Mouse (Mus musculus): ENCODE measurements around the gene Ints5. TPM values are rescaled to one million over a fixed set of nuclear protein-coding genes. Genes with fewer than 3 reads are reported as not detected.
A peak's percentile ranks its signal among the peaks of the same experiment; 100 is the strongest.

Ints5 gene
- total RNA-seq, 2 experiments from 2014 or later, result 8.3 to 9.4 TPM

- DNase-seq, result peak; percentile 92
Observed at GRCm38 (mm10) chr19:8929224-8930088, 36.7 kb downstream of the Ints5 start, which contains the start of the genes Rom1 and Eml3. Gene Rom1, minus strand, starts transcription at chr19:8929356. Gene Eml3, plus strand, starts transcription at chr19:8929552.

GRCm38 (mm10) chr19:8930117-8930516, 37.3 kb downstream of the Ints5 start:
- DNase-seq, result no peak

DNA sequence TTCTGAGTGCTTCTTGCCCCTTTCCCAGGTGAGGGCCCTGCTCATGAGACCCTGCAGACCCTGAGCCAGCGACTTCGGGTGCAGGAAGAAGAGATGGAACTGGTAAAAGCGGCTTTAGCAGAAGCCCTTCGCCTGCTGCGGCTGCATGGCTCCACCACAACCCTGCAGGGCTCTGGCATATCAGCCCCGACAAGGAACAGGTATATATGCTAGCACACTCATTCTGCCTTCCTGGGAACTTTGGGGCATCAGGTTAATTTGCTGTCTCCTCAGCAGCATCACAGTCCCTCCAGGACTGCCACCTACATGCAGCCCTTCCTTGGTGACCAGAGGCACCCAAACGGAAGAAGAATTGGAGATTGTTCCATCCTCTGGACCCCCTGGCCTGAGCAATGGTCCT, 38.0 kb downstream of the Ints5 start:
- DNase-seq, result no peak

GRCm38 (mm10) chr19:8936736-8937135, 43.9 kb downstream of the Ints5 start:
- DNase-seq, result no peak

DNA sequence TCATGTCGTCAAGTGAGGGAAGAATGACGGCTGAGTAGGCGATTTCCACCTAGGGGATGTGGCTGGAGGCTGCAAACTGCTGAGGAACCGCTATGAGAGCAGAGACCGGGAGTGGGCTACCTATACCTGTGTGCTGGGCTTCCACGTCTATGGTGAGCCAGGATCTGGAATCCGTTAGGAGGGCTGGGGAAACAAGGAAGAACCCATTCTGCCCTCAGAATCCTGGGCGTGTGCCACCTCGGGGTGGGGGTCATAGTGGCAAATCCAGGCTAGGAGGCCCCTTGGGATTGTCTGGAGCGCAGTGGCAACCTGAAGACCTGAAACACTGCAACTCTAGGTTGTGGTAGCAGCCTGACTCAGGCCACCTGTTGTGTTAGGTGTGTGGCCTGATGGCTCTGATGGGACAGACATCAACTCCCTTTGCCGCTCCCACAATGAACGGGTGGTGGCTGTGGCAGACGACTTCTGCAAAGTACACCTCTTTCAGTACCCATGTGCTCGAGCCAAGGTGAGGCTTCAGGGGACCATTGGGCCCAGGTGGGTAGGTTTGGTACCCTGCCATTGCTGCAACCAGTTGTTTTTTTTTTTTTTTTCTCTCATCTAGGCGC, 47.8 kb downstream of the Ints5 start:
- DNase-seq, result no peak

DNA sequence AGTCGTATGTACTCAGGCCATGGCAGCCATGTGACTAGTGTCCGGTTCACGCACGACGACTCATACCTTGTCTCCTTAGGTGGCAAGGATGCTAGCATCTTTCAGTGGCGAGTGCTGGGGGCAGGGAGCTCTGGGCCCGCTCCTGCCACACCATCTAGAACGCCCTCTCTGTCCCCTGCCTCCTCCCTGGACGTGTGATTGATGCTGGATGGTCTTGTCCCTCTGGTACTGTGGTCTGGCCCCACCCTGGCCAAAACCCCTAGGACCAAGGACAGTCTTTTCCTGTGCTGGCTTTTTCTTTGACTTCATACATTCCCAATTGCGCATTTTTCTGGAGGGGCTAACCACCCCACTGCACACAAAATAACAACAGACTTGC, 48.3 kb downstream of the Ints5 start:
- DNase-seq, result no peak

GRCm38 (mm10) chr19:8941515-8942217, 48.9 kb downstream of the Ints5 start, which contains the start of gene Mta2:
Gene Mta2, plus strand, starts transcription at chr19:8941875.
- DNase-seq, result peak; percentile 97

GRCm38 (mm10) chr19:8942276-8942964, 49.6 kb downstream of the Ints5 start:
- no peak for DNase-seq

DNA sequence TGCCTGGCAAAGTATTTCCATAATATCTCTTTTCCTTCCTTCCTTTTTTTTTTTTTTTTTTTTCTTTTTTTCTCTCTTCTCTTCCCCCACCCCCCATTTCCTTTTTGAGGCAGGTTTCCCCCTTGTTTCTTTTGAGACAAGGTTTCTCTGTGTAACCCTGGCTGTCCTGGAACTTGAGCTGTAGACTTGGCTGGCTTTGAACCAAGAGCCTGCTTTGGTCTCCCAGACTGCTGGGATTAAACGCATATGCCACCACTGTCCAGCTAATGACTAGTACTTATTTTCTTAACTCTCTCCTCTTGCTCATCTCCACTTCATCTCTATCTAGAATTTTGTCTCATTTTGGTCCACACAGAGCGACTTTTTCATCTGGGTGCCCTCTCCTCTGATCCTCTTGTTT, 50.2 kb downstream of the Ints5 start:
- DNase-seq, result no peak

- DNase-seq, result no peak
Observed at GRCm38 (mm10) chr19:8944062-8944461, 51.3 kb downstream of the Ints5 start.

GRCm38 (mm10) chr19:8944750-8945149, 51.9 kb downstream of the Ints5 start:
- peak; percentile 69 for DNase-seq

DNA sequence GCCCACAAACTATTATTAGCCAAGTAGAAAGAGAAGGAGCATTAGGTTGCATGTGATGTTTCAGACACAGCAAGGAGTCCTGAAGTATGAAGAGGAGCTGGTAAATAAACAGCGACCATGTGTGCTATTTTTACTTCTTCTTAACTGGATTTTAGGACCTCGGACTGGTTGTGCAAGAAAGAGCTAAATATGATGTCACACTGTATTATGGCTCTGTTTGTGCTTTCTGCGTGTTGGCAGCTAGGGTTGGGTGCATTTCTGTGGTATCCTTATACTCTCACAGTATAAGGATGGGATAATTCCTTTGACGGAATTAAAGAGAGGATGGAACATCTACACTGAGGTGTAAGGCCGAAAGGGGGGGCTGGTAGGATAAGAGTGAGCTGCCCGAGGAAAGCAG, 52.4 kb downstream of the Ints5 start:
- DNase-seq, result no peak

GRCm38 (mm10) chr19:8946929-8947328, 54.1 kb downstream of the Ints5 start:
- DNase-seq, result no peak

Small RNA genes within 50 kb of the gene (microRNA-seq; reads per million reads assigned to microRNA genes)
- 0 to 0.74 reads per million in 2 experiments for gene Mir5136 (ENCODE audit: borderline replicate concordance in 2 of 2)

Other genes with a start within 250 kb of the Ints5 start
- gene Chrm1, start 229.2 kb upstream of the Ints5 start, total RNA-seq (2021), result not detected
- gene Slc3a2, start 169.6 kb upstream of the Ints5 start, total RNA-seq (2021), result 10 to 100 TPM; 26.7 to 34.6 TPM
- gene Wdr74, start 157.2 kb upstream of the Ints5 start, total RNA-seq (2021), result 10 to 100 TPM; 16.9 to 18.2 TPM
- not detected for gene 1700092M07Rik, start 152.3 kb upstream of the Ints5 start, total RNA-seq (2021)
- gene Stx5a, start 151.6 kb upstream of the Ints5 start, total RNA-seq (2021), result 10 to 100 TPM; 20.9 to 21.6 TPM
- 10 to 100 TPM; 32.4 to 33.8 TPM for gene Nxf1, start 135.9 kb upstream of the Ints5 start, total RNA-seq (2021)
- 10 to 100 TPM; 82.8 to 87.5 TPM for gene Tmem223, start 122.0 kb upstream of the Ints5 start, total RNA-seq (2021)
- gene Tmem179b, start 118.5 kb upstream of the Ints5 start, total RNA-seq (2021), result 1 to 10 TPM; 8.3 to 9.8 TPM
- gene Taf6l, start 106.6 kb upstream of the Ints5 start, total RNA-seq (2021), result 1 to 10 TPM; 4.8 to 5.8 TPM
- 10 to 100 TPM; 29.3 to 34.7 TPM for gene Polr2g, start 94.4 kb upstream of the Ints5 start, total RNA-seq (2021)
- under 1 TPM; 0.43 to 0.56 TPM for gene Zbtb3, start 90.5 kb upstream of the Ints5 start, total RNA-seq (2021)
- 10 to 100 TPM; 10.9 to 13.1 TPM for gene Ttc9c, start 73.7 kb upstream of the Ints5 start, total RNA-seq (2021)
- 10 to 100 TPM; 34.7 to 38.6 TPM for gene Hnrnpul2, start 73.0 kb upstream of the Ints5 start, total RNA-seq (2021)
- gene AC129217.1, start 63.2 kb upstream of the Ints5 start, total RNA-seq (2021), result not detected
- 10 to 100 TPM; 15.7 to 20.8 TPM for gene Bscl2, start 55.5 kb upstream of the Ints5 start, total RNA-seq (2021)
- gene Gng3, start 53.8 kb upstream of the Ints5 start, total RNA-seq (2021), result not detected
- 10 to 100 TPM in 1 of 2 experiments, 1 to 10 TPM in 1; 6.8 to 10.9 TPM for gene Lrrn4cl, start 42.2 kb upstream of the Ints5 start, total RNA-seq (2021)
- 100 to 1,000 TPM; 190 to 208 TPM for gene Ubxn1, start 21.5 kb upstream of the Ints5 start, total RNA-seq (2021)
- gene Uqcc3, start 12.1 kb upstream of the Ints5 start, total RNA-seq (2021), result 10 to 100 TPM; 50.8 to 57.0 TPM
- gene Lbhd1, start 9.3 kb upstream of the Ints5 start, total RNA-seq (2021), result 10 to 100 TPM in 1 of 2 experiments, 1 to 10 TPM in 1; 4.8 to 10.3 TPM
- not detected for gene Gm49403, start 9.1 kb upstream of the Ints5 start, total RNA-seq (2021)
- 10 to 100 TPM; 13.1 to 18.0 TPM for gene 1810009A15Rik, start 4.2 kb upstream of the Ints5 start, total RNA-seq (2021)
- not detected for gene Gm49416, start 4.1 kb upstream of the Ints5 start, total RNA-seq (2021)
- gene Ganab, start 5.1 kb downstream of the Ints5 start, total RNA-seq (2021), result 10 to 100 TPM; 23.1 to 25.9 TPM
- gene B3gat3, start 27.4 kb downstream of the Ints5 start, total RNA-seq (2021), result 10 to 100 TPM; 27.2 to 28.3 TPM
- gene Rom1, start 36.4 kb downstream of the Ints5 start, total RNA-seq (2021), result 10 to 100 TPM in 1 of 2 experiments, 1 to 10 TPM in 1; 6.7 to 18.4 TPM
- gene Eml3, start 36.5 kb downstream of the Ints5 start, total RNA-seq (2021), result 1 to 10 TPM; 6.0 to 7.2 TPM
- gene Mta2, start 48.9 kb downstream of the Ints5 start, total RNA-seq (2021), result 10 to 100 TPM; 19.5 to 21.9 TPM
- gene Tut1, start 60.8 kb downstream of the Ints5 start, total RNA-seq (2021), result 1 to 10 TPM; 5.7 to 7.2 TPM
- 100 to 1,000 TPM; 464 to 492 TPM for gene Eef1g, start 74.0 kb downstream of the Ints5 start, total RNA-seq (2021)
- gene Ahnak, start 96.3 kb downstream of the Ints5 start, total RNA-seq (2021), result 100 to 1,000 TPM; 183 to 204 TPM
- not detected for gene Scgb1a1, start 195.0 kb downstream of the Ints5 start, total RNA-seq (2021)
- gene Asrgl1, start 242.6 kb downstream of the Ints5 start, total RNA-seq (2021), result 10 to 100 TPM; 25.1 to 26.0 TPM

Measured in gastrocnemius, postnatal 25 days (tissue).